Mouse (Mus musculus) MEL (cell line): ENCODE measurements at regions not wholly inside any gene's neighbourhood (a gene's known extent, or its start where the extent isn't known, plus 50 kb on each side); places are given as distances from the start of the nearest gene placed in this dataset.
A peak's percentile ranks its signal among the peaks of the same experiment; 100 is the strongest.
"Not testable (repeated sequence)": the region's sequence is repeated elsewhere in the genome, so short reads cannot be mapped to it uniquely, and the experiment has no call there.

Experiments used
- DNase-seq: peaks from one replicate; pipeline ENCODE4 v3.0.0; 2011; ENCODE audit warnings: low read depth, low spot score
- H3K27ac ChIP-seq: 2 replicates; pipeline ENCODE4 v1.5.1; 2012; ENCODE audit warnings: low read depth, mild to moderate bottlenecking, control low read depth, low read length, moderate library complexity; ENCODE audit not compliant: control insufficient read depth
- H3K27me3 ChIP-seq, 2 experiments: fragments of 150-350 bp in 1 of 2; sonication (generic) in 1 of 2; 2 replicates each; pipeline ENCODE4 v1.6.1; 2012; ENCODE audit warnings: low read length in 2 of 2, mild to moderate bottlenecking in 2 of 2, improper control_type of control experiment in 1 of 2, moderate library complexity in 1 of 2; ENCODE audit not compliant: insufficient read depth in 2 of 2, control insufficient read depth in 1 of 2
- H3K36me3 ChIP-seq, 2 experiments: 2 replicates each; pipeline ENCODE4 v1.6.1; 2012 to 2014; ENCODE audit warnings: low read length in 2 of 2, improper control_type of control experiment in 1 of 2, inconsistent platforms in 1 of 2, mild to moderate bottlenecking in 1 of 2; ENCODE audit not compliant: insufficient read depth in 2 of 2, control insufficient read depth in 1 of 2
- H3K4me1 ChIP-seq, 2 experiments: fragments of 150-350 bp in 1 of 2; sonication (generic) in 1 of 2; 2 replicates each; pipeline ENCODE4 v1.6.1; 2012; ENCODE audit warnings: low read length in 2 of 2, improper control_type of control experiment in 1 of 2, mild to moderate bottlenecking in 1 of 2; ENCODE audit not compliant: insufficient read depth in 2 of 2, control insufficient read depth in 1 of 2
- H3K4me3 ChIP-seq, 2 experiments: fragments of 150-350 bp in 1 of 2; sonication (generic) in 1 of 2; 2 replicates each; pipeline ENCODE4 v1.5.1; 2012; ENCODE audit warnings: low read depth in 2 of 2, low read length in 2 of 2, mild to moderate bottlenecking in 2 of 2, moderate library complexity in 2 of 2, control low read depth in 1 of 2, improper control_type of control experiment in 1 of 2; ENCODE audit not compliant: control insufficient read depth in 1 of 2, insufficient read depth in 1 of 2
- H3K79me2 ChIP-seq: 2 replicates; pipeline ENCODE4 v1.6.1; 2012; ENCODE audit warnings: mild to moderate bottlenecking, low read length, moderate library complexity; ENCODE audit not compliant: control insufficient read depth, poor library complexity, insufficient read depth
- H3K9ac ChIP-seq: 2 replicates; pipeline ENCODE4 v1.6.1; 2012; ENCODE audit warnings: low read depth, mild to moderate bottlenecking, control low read depth, low read length, moderate library complexity; ENCODE audit not compliant: control insufficient read depth, poor library complexity, severe bottlenecking
- H3K9me3 ChIP-seq: fragments of 150-350 bp; sonication (generic); replicated peaks from 2 replicates; pipeline ENCODE4 v1.6.1; 2012; ENCODE audit warnings: mild to moderate bottlenecking, low read length, improper control_type of control experiment, moderate library complexity; ENCODE audit not compliant: insufficient read depth
- CHD2 ChIP-seq: IDR thresholded peaks from 2 replicates; pipeline ENCODE4 v1.6.1; 2011; ENCODE audit warnings: low read length, improper control_type of control experiment
- CTCF ChIP-seq, 3 experiments: IDR thresholded peaks in 2 of 3; conservative IDR thresholded peaks in 1 of 3; 2 replicates each; pipeline ENCODE4 v1.5.1; 2011 to 2012; ENCODE audit warnings: low read length in 3 of 3, low read depth in 2 of 3, mild to moderate bottlenecking in 2 of 3, improper control_type of control experiment in 1 of 3, inconsistent platforms in 1 of 3, mixed read lengths in 1 of 3, moderate library complexity in 1 of 3; ENCODE audit not compliant: control insufficient read depth in 1 of 3, insufficient read depth in 1 of 3, poor library complexity in 1 of 3, severe bottlenecking in 1 of 3
- E2F4 ChIP-seq: IDR thresholded peaks from 2 replicates; pipeline ENCODE4 v1.6.1; 2011; ENCODE audit warnings: low read depth, low read length, improper control_type of control experiment, borderline replicate concordance
- KAT2A ChIP-seq: conservative IDR thresholded peaks from 2 replicates; pipeline ENCODE4 v1.6.1; 2012; ENCODE audit warnings: low read depth, low read length, improper control_type of control experiment, inconsistent platforms
- MAFK ChIP-seq: IDR thresholded peaks from 2 replicates; pipeline ENCODE4 v1.6.1; 2011; ENCODE audit warnings: low read depth, mild to moderate bottlenecking, low read length, improper control_type of control experiment, borderline replicate concordance
- MAZ ChIP-seq: IDR thresholded peaks from 2 replicates; pipeline ENCODE4 v1.6.1; 2012; ENCODE audit warnings: low read depth, mild to moderate bottlenecking, inconsistent platforms, low read length, improper control_type of control experiment
- POLR2A ChIP-seq, 2 experiments: IDR thresholded peaks; 2 replicates each; pipeline ENCODE4 v1.6.1; 2011 to 2012; ENCODE audit warnings: low read length in 2 of 2, mild to moderate bottlenecking in 2 of 2, control low read depth in 1 of 2, improper control_type of control experiment in 1 of 2, low read depth in 1 of 2, moderate library complexity in 1 of 2; ENCODE audit not compliant: control insufficient read depth in 1 of 2, insufficient read depth in 1 of 2, poor library complexity in 1 of 2
- RAD21 ChIP-seq: IDR thresholded peaks from 2 replicates; pipeline ENCODE4 v1.6.1; 2011; ENCODE audit warnings: mild to moderate bottlenecking, low read depth, low read length, improper control_type of control experiment
- RCOR1 ChIP-seq: IDR thresholded peaks from 2 replicates; pipeline ENCODE4 v1.6.1; 2012; ENCODE audit warnings: low read depth, mild to moderate bottlenecking, inconsistent platforms, low read length, improper control_type of control experiment
- SMC3 ChIP-seq: IDR thresholded peaks from 2 replicates; pipeline ENCODE4 v1.6.1; 2011; ENCODE audit warnings: low read depth, low read length, improper control_type of control experiment
- TCF12 ChIP-seq: IDR thresholded peaks from 2 replicates; pipeline ENCODE4 v1.6.1; 2014; ENCODE audit warnings: low read depth, mild to moderate bottlenecking, inconsistent platforms, low read length, improper control_type of control experiment, moderate library complexity
- ZC3H11A ChIP-seq: IDR thresholded peaks from 2 replicates; pipeline ENCODE4 v1.6.1; 2012; ENCODE audit warnings: low read depth, mild to moderate bottlenecking, inconsistent platforms, low read length, improper control_type of control experiment

GRCm38 (mm10) chr4:21368234-21369021 lies 317.3 kb downstream of the Prdm13 start:
- Histone ChIP-seq H3K36me3 (no peaks in the 10 kb centered on the region), H3K9ac (no peak overlapping the region), H3K4me3 (no peak overlapping the region), H3K79me2 (no peaks in the 10 kb centered on the region), H3K27me3 (no peaks in the 10 kb centered on the region), H3K27ac (no peak overlapping the region), H3K4me1 (no peaks in the 10 kb centered on the region), H3K9me3 (no peaks in the 10 kb centered on the region)
- no peak for TF ChIP-seq MAFK
- no peak for TF ChIP-seq CHD2
- peak; percentile 85 for TF ChIP-seq SMC3
- TF ChIP-seq CTCF (IDR thresholded peaks at IDR 0.05 in 2 of 3, conservative IDR thresholded peaks at IDR 0.05 in 1 of 3; ENCODE audit: control insufficient read depth in 1 of 3, insufficient read depth in 1 of 3, low read depth in 2 of 3, low read length in 3 of 3, poor library complexity in 1 of 3, severe bottlenecking in 1 of 3) = peak; percentile 63 to 78 (median 77)
- TF ChIP-seq RAD21 = peak; percentile 87
- TF ChIP-seq ZC3H11A = peak; percentile 59
- peak; percentile 34 for DNase-seq

DNA sequence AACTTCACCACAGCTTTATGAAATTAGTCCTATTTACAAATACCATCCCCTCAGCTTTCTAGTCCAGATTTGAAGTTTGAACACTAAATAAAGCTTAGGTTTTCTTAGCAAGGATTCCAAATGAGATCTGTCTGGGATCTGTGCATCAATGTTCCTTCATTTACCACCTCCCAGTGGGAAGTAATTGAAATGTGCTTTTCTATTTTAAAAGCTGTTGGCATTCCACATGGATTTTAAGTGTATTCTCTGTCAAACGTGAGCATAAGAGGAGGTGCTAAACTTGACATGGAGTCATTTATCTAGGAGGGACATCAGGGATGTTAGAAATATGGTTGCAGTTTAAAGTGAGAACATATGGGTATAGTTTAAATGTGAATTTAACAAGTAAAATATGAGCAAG lies 364.0 kb downstream of the Prdm13 start:
- no peak overlapping the region for H3K9ac ChIP-seq
- TF ChIP-seq E2F4 = no peak
- TF ChIP-seq KAT2A = no peak
- TF ChIP-seq MAZ = no peak
- no peak for TF ChIP-seq RCOR1
- no peak for TF ChIP-seq POLR2A (IDR thresholded peaks at IDR 0.05; ENCODE audit: control insufficient read depth in 1 of 2, insufficient read depth in 1 of 2, low read depth in 1 of 2, low read length in 2 of 2, poor library complexity in 1 of 2)
- TF ChIP-seq TCF12 = no peak
- H3K9me3 ChIP-seq = no peaks in the 10 kb centered on the region
- no peaks in the 10 kb centered on the region for H3K79me2 ChIP-seq
- H3K36me3 ChIP-seq = no peaks in the 10 kb centered on the region
- no peaks in the 10 kb centered on the region for H3K27me3 ChIP-seq
- H3K27ac ChIP-seq = no peak overlapping the region
- no peak overlapping the region for H3K4me3 ChIP-seq
- no peak for DNase-seq
- no peaks in the 10 kb centered on the region for H3K4me1 ChIP-seq

DNA sequence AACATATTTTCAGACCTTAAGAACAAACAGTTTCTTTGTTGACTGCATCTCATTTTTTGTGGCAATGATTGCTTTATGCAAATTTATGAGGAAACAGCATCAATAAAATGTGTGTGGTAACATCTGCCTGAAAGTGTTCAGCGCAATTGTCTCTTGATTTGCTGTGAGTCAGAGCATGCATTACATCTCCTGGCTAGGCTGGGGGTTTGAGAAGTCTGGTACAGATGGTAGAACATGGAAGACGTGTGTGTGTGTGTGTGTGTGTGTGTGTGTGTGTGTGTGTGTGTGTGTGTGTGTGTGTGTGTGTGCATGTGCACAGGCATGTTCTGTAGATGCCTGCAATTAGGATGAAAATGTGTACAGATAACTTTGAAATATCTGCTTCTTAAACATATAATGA lies 376.5 kb downstream of the Prdm13 start:
- not testable (repeated sequence) for H3K4me1 ChIP-seq, DNase-seq, H3K4me3 ChIP-seq, H3K79me2 ChIP-seq, H3K36me3 ChIP-seq, H3K27me3 ChIP-seq, H3K9ac ChIP-seq, H3K27ac ChIP-seq, H3K9me3 ChIP-seq
